Mouse (Mus musculus) right cerebral cortex, adult 2 months (tissue): ENCODE measurements around the gene Degs1.
"Not testable (repeated sequence)": the region's sequence is repeated elsewhere in the genome, so short reads cannot be mapped to it uniquely, and the experiment has no call there.

Experiments used
- DNase-seq, 2 experiments: peaks; one replicate each; pipeline ENCODE4 v3.0.0; 2021 to 2022; ENCODE audit warnings: low spot score in 2 of 2

The Degs1 gene

DNA sequence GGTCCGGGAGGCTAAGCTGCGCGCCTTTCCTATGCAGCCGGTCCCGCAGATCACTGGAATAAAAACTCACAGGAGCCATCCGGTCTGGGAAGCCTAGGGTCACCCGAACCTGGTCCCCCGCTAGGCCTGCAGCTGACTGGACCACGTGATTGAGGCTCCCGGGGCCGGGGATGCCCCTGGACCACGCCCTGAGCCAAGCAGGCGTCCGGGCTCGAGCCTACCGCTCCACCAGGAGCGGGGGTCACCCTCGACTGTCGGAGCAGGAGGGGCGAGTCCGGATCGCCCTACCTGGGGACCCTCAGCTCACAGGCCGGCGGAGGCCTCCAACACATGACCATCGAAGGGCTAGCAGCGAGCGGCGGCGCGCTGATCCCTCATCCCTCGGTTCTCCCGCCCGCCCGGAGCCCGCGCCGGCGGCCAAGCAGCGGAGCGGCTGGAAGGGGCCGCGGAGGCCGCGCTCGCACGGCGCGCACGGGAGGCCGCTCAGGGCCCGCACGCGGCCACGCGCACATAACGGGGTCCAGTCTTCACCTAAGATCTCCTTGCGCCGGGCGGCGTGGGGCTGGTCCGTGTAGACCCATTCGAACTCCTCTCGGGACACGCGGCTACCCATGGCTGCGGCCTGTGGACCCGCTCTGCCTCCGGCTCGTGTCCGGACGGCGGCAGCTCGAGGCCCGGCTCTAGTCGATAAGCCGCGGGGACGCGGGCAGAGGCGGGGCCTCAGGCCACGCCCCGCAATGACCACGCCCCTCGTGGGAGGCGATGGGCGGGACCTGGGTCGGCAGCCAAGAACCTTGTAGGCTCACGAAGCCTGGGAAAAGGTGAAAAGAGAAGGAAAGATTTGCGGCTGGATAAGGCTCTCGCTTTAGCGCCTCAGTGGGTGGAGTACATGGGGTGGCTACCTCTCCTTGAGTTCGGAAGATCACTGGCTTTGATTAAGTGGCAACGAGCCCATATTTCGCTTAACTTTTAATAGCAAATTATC lies at the start of gene Degs1:
TSS of gene Degs1 (minus strand) at position 714 of the 985 bp plus-strand sequence.
- peak; percentile 91 to 95 for DNase-seq

DNA sequence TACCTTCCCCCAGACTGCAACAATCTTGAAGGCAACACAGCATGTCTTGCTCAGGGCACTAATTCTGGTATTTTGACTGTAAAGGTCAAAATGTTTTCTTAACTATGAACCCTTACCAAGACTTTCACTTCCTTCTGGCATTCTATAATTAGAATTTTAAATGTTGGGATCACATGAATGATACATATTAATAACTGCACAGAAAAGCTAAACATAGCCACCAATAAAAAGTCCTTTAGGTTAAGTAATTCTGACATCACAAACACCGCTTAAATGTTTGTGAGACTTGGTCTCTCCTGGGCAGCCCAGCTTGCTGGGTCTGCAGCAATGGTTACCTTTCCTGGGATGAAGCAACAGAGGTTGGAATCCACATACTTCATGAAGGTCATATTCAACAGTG lies 43.3 kb upstream of the Degs1 start:
- no peak for DNase-seq

GRCm38 (mm10) chr1:182324552-182324951 lies 41.9 kb upstream of the Degs1 start:
- no peak for DNase-seq

GRCm38 (mm10) chr1:182323139-182323538 lies 40.5 kb upstream of the Degs1 start:
- no peak for DNase-seq

DNA sequence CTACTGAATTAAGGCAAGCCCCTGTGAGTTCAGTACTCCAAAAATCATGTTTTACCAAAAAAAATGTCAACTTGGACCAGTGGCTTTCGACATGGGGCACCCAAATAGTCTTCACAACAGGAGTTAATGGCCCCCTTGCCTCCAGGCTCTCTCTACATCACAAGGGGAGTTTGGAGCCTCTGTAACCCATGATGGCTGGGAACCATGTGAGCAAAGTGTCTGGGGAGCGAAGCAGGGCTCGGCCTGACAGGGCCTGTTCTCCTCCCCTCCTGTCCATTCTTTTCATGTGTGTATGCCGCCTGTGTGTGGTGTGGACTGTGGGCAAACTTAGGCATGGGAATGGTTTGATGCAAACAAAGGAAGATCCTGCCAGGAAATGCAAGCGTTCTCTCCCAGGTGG lies 31.6 kb upstream of the Degs1 start:
- DNase-seq, result no peak

DNA sequence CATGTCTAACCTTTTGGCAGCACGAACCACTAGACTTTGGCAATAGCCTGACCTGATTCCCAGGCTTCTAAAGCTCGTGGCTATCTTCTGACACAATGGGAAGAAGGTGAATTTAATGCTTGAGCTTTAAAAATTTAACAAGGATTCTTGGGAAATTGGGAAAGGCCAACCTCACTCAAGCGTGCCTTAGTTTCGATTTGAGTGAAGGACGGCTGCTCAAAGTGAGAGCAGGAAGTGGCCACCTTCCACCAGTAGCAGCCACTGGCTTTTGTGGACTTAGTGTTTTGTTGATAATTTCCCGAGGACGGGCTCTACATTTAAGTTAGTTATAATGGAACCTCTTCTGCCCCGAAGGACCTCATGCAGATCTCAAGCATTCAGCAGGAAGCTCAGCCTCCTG lies 30.6 kb upstream of the Degs1 start:
- DNase-seq, result no peak

DNA sequence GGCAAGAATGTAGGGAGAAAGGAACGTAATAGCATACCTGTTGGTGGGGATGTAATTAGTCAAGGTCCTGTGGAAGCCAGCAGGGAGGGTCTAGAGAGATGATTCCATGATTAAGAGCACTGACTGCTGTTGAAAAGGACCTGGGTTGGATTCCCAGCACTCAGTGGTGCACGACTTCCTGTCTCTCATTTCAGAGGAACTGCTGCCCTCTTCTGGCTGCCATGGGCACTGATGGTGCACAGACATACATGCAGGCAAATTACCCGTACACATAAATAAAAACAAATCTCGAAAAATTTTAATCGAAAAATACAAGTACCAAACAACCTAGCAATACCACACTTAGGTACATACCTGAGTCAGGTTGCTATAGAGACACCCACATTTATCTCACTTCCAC lies 28.8 kb upstream of the Degs1 start:
- DNase-seq, result no peak

DNA sequence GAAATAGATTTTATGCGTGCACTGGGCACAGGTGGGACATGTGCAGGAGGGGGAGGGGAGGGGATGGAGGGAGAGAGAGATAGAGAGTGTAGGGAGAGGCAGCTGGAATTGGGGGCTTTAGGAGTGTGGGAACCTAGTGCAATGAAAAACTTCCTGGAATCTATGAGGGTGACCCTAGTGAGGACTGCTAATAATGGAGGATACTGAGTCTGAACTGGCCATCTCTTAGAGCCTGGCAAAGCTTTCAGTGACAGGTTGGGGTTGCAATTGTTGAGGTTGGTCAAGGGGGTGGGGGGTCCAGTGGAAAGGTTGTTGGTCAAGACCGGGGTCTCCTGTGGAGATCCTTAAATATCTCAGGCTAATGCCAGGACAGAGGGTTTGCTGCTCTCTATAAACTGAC lies 27.7 kb upstream of the Degs1 start:
- DNase-seq, result no peak

GRCm38 (mm10) chr1:182309403-182309802 lies 26.8 kb upstream of the Degs1 start:
- DNase-seq, result no peak

GRCm38 (mm10) chr1:182302916-182303315 lies 20.3 kb upstream of the Degs1 start:
- no peak for DNase-seq

- DNase-seq, result peak; percentile 38 to 48
These were observed 19.7 kb upstream of the Degs1 start for GRCm38 (mm10) chr1:182302176-182302870.

- no peak for DNase-seq
These were observed 15.2 kb upstream of the Degs1 start for GRCm38 (mm10) chr1:182297821-182298220.

DNA sequence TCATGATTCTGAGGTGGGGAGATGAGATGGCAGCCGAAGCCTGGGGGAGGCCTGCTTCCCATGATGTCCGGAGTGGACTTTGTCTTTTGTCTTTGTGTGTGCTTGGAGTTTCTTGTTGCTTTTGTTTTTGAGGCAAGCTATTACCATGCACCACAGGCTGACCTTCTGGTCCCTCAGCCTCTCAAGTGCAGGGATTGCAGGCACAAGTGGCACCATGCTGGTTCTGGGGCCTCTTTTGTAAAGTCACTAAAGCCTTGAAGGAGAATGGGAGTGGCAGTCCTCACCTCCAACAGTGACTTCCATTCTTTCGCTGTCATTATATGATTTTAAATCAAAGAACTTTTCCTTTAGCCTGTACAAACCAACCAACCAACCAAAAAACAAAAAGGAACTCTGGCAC lies 14.6 kb upstream of the Degs1 start:
- no peak for DNase-seq

DNA sequence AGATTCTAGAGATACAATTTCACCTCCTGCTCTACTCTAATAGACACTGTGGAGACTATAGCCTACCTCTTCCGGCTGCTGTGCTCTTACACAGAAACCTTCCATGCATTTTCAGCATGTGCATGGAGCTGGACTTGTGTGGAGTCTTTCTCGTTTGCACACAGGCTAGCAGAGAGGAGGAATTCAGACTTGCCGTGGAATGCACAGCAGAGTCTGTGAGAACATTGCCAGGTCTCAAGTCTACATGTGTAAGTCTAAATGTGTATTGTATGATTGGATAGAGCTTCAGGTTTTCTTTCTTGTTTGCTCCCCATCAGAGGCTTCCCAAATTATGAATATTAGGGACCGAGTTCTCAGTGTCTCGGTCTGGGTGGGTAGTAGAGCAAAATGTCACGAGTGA lies 14.2 kb upstream of the Degs1 start:
- no peak for DNase-seq

DNA sequence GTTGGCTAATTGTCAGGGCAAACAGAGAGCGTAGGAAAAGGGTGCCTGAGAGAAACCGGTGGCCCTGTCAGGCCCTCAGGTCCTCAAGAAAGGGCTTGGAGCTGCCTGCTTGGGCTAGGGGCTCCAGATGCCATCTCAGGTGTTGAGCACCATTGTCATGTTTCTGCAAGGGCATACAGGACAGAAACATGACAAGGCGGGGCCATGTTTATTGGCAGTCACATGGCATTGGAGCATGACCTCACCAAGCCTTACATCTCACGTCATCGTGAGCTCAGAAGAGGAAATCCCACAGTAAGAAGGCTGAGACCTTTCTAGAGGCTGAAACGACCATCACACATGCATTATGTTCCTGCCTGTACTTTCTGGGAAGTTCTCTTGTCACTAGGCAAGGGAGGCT lies 13.5 kb upstream of the Degs1 start:
- no peak for DNase-seq

DNA sequence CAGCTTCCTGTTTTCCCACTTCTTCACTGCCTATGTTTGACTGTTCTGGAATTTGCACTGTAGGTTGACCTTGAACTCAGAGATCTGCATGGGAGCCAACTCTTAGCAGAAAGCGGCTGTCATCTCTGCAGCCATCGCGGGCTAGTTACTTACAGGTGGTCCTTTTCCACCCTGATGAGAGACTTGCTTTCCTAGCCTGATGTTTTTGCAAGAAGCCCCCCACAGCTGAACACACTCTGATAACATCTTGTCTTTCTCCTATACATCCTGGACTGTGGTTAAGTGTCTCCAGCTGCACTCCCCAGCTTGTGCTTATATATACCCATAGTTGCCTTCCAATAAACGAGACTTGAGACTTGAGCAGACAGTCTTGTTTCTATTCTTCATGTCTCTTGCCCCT lies 9.7 kb upstream of the Degs1 start:
- DNase-seq, result no peak

DNA sequence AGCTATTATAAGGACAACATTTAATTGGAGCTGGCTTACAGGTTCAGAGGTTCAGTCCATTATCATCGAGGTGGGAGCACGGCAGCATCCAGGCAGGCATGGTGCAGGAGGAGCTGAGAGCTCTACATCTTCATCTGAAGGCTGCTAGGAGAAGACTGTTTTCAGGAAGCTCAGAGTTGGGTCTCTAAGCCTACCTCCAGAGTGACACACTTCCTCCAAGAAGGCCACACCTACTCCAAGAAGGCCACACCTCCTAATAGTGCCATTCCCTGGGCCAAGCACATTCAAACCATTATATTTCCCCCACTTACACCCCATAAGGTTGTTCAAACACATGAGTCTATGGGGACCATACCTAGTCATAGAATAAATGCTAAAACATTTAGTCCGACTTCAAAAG lies 8.1 kb upstream of the Degs1 start:
- not testable (repeated sequence) for DNase-seq

GRCm38 (mm10) chr1:182289781-182290180 lies 7.2 kb upstream of the Degs1 start:
- no peak for DNase-seq

DNA sequence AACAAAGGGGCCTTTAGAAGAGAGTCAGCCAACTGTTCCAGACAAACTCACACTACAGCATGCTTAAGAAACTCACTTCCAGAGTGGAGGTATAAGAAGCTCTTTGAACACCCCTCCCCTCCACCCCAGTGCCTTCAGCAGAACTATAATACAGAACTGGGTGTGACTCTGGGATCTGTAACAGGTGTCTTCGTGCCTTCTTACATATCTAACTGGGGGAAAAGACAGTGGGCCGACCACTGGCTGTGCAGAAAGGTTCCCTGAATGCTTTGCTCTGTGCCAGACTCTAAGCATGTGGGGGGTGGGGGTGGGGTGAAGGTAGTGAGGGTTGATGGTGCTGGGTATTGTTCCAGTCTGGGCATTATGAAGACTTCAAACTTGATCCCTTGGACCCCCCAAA lies 6.0 kb upstream of the Degs1 start:
- no peak for DNase-seq

DNA sequence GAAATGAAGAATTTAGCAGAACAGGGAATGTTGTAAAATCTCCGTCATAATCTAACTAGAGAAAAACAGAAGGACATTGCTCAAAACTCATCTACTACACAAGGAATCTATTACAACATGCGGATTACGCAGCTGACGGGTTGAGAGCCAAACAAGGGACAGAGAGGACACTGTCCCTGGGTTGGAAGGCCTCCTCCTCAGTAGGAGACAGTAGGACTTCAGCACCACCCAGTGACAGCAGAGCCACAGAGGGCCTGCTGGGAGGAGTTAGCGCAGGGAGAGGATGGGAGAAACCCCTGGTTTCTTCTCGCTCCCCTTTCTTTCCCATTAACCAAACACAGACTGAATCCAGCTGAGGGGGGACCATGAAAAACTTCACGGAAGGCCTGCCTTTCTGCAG lies 5.2 kb upstream of the Degs1 start:
- DNase-seq, result no peak

GRCm38 (mm10) chr1:182284795-182285194 lies 2.2 kb upstream of the Degs1 start:
- DNase-seq, result no peak

GRCm38 (mm10) chr1:182283231-182283630 lies 627 bp upstream of the Degs1 start:
- DNase-seq, result no peak

DNA sequence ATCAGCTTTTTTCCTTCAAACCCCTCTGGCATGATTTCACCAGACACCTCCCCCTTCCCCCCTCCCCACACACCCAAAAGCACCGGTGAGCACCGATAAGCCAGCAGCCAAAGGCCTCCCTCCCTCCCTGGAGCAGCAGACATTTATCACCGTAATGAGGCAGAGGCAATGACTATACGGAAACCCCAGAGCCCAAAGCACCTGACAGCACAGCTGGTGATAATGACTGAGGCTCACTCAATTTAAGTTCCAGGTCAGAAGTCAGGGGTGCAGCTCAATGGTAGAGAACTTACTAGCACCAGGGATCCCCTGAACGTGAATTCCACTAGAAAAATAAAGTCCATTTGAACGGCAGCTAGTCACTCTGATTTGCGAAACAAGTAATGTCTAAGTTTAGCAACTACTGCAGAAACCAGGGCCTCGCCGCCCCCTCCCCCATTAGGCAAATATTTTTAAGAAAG lies 1.3 kb downstream of the Degs1 start:
- peak in 1 of 2 experiments; percentile 20 for DNase-seq
